Mouse (Mus musculus) forebrain, embryonic 15.5 days (tissue): ENCODE results near the gene Arpc1a. TPM values are rescaled to one million over a fixed set of nuclear protein-coding genes. Genes with fewer than 3 reads are reported as not detected.
"Not testable (repeated sequence)": the region's sequence is repeated elsewhere in the genome, so short reads cannot be mapped to it uniquely, and the experiment has no call there.

Experiments
- ATAC-seq: fragments of 200-750 bp; cut with Nextera tagmentation; replicated peaks from 2 replicates; pipeline ENCODE4 v1.8.0; 2017; ENCODE audit warnings: mild to moderate bottlenecking, moderate TSS enrichment, moderate library complexity
- H3K27ac ChIP-seq: fragments of 300-500 bp; sonication (generic); replicated peaks from 2 replicates; pipeline ENCODE4 v1.5.1; 2015; ENCODE audit warnings: mild to moderate bottlenecking, inconsistent platforms
- H3K27me3 ChIP-seq: fragments of 300-500 bp; sonication (generic); 2 replicates; pipeline ENCODE4 v1.6.1; 2015; ENCODE audit warnings: inconsistent platforms
- H3K36me3 ChIP-seq: fragments of 300-500 bp; sonication (generic); 2 replicates; pipeline ENCODE4 v1.6.1; 2015; ENCODE audit warnings: mild to moderate bottlenecking, inconsistent platforms
- H3K4me1 ChIP-seq: fragments of 300-500 bp; sonication (generic); 2 replicates; pipeline ENCODE4 v1.6.1; 2015; ENCODE audit warnings: inconsistent platforms
- H3K4me2 ChIP-seq: fragments of 300-500 bp; sonication (generic); replicated peaks from 2 replicates; pipeline ENCODE4 v1.6.1; 2015; ENCODE audit warnings: mild to moderate bottlenecking, inconsistent platforms
- H3K4me3 ChIP-seq: fragments of 300-500 bp; sonication (generic); 2 replicates; pipeline ENCODE4 v1.5.1; 2015; ENCODE audit warnings: mild to moderate bottlenecking, inconsistent platforms
- H3K9ac ChIP-seq: fragments of 300-500 bp; sonication (generic); replicated peaks from 2 replicates; pipeline ENCODE4 v1.6.1; 2015; ENCODE audit warnings: mild to moderate bottlenecking, inconsistent platforms
- H3K9me3 ChIP-seq: fragments of 300-500 bp; sonication (generic); 2 replicates; pipeline ENCODE4 v1.6.1; 2016; ENCODE audit warnings: inconsistent platforms
- WGBS: fragments of 180-500 bp; shearing (Covaris S2); methylation state at CpG from one replicate; pipeline ENCODE4 v1.1.7; 2015; ENCODE audit warnings: mixed read lengths; 5-methylcytosine and 5-hydroxymethylcytosine counted together
- polyA plus RNA-seq: library from polyadenylated mRNA; unstranded; fragments of >200 nt; fragmentation: Nextera tagmentation; extraction: Ambion mirVana; gene quantifications from 2 replicates; pipeline ENCODE4 v1.2.1, GENCODE M21; 2015

The Arpc1a gene
- polyA plus RNA-seq, result 246 and 258 TPM in 2 replicates

DNA sequence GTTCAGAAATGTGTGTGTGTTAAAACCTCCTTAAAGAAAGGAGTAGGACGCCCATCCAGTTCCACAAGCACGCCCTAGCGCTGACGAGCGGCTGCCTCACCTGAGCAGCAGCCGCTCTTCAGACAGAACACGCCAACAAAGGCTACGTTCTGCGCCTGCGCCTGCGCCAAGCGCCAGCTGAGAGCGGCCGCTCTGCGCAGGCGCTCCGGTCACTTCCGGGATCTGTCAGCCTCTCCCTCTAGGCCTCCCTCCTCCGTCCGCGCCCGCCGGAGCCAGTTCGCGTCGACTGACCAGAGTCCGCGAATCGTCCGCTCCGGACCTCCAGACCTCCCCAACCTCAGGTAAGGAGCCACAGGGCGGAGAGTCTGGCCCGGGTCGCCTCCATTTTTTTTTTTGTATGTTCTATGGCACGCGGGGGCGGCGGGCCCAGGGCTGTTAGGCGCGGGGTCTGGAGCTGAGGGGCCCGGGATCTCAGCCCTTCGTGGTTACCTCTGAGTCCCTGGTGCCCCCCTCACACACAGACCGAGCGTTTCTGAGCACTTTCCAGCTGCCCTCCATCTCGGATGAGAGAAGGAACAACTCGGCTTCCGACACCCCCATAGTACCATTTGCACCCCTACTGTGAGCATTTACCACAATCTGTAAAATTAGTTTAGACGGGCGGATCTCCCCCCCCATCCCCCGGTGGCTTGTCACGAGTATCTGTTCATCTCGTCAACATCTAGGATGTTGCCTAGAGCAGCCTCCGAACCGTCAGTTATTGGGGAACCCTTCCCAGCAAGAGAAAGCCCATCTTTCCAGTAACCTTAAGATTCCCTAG is at the start of gene Arpc1a, which contains the start of gene Kpna7:
TSS of gene Arpc1a (plus strand) at position 199 of the 820 bp plus-strand sequence.
TSS of gene Kpna7 (minus strand) at position 399 of the 820 bp plus-strand sequence.
- Histone ChIP-seq H3K9me3 (no peaks in the 10 kb centered on the region), H3K36me3 (0 out of 2 replicates have a peak, but pooled peaks cover 4% of the 10 kb centered on the region), H3K27ac (peak within 1 kb of the TSS; percentile 91), H3K4me3 (peak within 1 kb of the TSS; percentile 71), H3K27me3 (no peaks in the 10 kb centered on the region), H3K4me2 (peak within 1 kb of the TSS; percentile 85), H3K9ac (peak within 1 kb of the TSS; percentile 90), H3K4me1 (peaks cover 11% of the 10 kb centered on the region)
- 1% methylated on average over 54 of the region's 54 CpGs for WGBS
- peak; percentile 98 for ATAC-seq

DNA sequence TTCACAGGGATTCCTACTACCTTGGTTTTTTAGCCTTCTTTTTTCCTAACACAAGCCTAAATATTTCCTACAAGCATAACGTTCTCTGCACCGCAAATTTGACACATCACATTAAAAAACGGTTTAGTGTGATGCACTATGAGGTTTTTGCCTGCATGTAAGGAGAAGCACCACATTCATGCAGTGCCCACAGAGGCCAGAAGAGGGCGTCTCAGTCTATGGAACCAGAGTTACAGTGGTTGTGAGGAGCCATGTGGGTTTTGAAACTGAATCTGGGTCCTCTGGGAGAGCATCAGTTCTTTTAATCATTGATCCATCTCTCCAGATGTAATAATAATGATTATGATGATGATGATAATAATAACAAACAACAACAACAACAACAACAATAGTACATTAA is 42.0 kb upstream of the Arpc1a start:
- WGBS, result 45% methylated on average over 4 of the region's 4 CpGs
- Histone ChIP-seq H3K36me3 (no peaks in the 10 kb centered on the region), H3K27me3 (no peaks in the 10 kb centered on the region), H3K4me2 (no peak overlapping the region), H3K4me3 (no peak overlapping the region), H3K4me1 (no peaks in the 10 kb centered on the region), H3K9ac (no peak overlapping the region), H3K27ac (no peak overlapping the region), H3K9me3 (no peaks in the 10 kb centered on the region)
- ATAC-seq, result no peak

DNA sequence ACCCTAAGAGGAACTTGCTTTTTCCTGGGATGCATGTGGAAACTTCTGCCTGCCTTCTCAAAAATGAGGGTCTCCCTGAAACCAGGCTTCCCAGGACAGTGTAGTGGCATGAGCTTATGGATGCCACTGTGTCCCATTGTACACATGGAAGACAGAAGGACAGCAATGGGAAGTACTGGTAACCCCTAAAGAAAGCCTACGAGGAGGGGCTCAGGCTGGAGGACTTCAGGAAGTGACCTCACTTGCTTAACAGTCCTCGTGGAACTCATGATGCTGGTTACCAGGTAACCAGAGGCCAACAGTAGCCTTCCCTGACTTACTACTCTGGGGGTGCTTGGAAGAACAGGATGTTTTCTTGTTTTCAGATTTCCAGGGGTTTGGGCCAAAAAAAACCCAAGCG is 40.9 kb upstream of the Arpc1a start, which contains the start of gene 1700018F24Rik:
TSS of gene 1700018F24Rik (plus strand) at position 301 of the 400 bp plus-strand sequence.
- H3K36me3 ChIP-seq, H3K27me3 ChIP-seq, H3K4me1 ChIP-seq, H3K4me2 ChIP-seq, H3K27ac ChIP-seq, H3K9ac ChIP-seq, H3K4me3 ChIP-seq, ATAC-seq, H3K9me3 ChIP-seq: not testable (repeated sequence)
- 68% methylated on average over 3 of the region's 3 CpGs for WGBS

DNA sequence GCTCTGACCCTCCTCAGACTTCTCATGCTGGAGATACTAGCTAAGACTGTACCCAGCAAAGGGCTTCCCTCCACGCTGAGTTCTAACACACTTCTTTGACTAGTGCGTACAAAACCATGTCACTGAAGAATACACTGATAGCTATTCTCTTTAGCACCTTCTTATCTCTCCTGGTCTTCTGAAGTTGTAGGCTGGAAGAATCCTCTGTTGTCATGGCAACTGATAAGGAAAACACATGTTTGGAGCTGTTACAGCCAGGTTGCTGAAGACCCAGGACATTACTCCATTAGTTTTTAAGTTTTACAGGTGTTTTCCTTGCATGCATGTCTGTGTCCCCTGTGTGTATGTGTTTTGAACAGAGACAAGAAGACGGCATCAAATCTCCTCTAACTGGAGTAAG is 29.4 kb upstream of the Arpc1a start:
- not testable (repeated sequence) for H3K36me3 ChIP-seq, H3K4me3 ChIP-seq, H3K27ac ChIP-seq, ATAC-seq, H3K27me3 ChIP-seq, H3K9me3 ChIP-seq, H3K4me1 ChIP-seq, H3K4me2 ChIP-seq, H3K9ac ChIP-seq
- 91% methylated on average over 3 of the region's 3 CpGs for WGBS

DNA sequence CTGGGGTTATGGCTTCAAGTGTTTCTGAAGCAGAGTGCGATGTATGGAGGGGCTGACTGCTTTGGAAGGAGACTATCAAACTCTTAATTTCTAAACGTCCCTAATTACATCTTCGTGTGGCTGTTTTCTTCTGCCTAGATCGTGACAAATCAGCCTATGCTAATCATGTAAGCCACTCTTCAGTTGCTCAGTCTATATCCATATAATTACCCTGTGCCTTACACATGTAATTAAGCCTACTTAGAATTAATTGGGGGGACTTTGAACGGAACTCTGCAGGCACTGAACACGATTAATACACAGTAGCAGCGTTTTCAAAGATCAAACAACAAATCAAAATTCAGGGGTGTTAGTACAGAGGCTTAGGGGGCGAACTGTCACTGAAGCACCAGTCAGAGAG is 25.7 kb upstream of the Arpc1a start:
- H3K4me3 ChIP-seq, result no peak overlapping the region
- ATAC-seq, result no peak
- WGBS, result 23% methylated on average over 8 of the region's 8 CpGs
- no peaks in the 10 kb centered on the region for H3K9me3 ChIP-seq
- no peaks in the 10 kb centered on the region for H3K27me3 ChIP-seq
- H3K27ac ChIP-seq, result no peak overlapping the region
- H3K4me2 ChIP-seq, result no peak overlapping the region
- no peaks in the 10 kb centered on the region for H3K36me3 ChIP-seq
- H3K9ac ChIP-seq, result no peak overlapping the region
- H3K4me1 ChIP-seq, result peaks cover 9% of the 10 kb centered on the region

DNA sequence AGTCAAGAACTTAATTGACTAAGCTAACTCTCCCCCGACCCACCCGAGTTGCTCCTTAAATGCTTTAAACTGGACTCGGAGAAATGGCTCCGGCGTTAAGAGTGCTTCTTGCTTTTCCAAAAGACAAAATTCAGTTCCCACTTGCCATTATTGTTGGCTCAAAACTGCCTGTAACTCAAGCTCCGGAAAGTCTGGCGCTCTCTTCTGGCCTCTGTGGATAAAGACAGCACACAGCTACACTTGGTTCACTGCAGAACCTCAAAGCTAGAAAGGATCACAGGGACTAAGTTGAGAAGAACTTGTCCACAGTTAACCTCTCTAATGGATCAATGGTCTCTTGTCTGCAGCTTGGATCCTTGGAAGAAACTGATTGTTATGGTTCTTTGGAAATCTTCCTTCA is 24.9 kb upstream of the Arpc1a start:
- H3K36me3 ChIP-seq, result no peaks in the 10 kb centered on the region
- H3K9ac ChIP-seq, result no peak overlapping the region
- no peak for ATAC-seq
- H3K4me1 ChIP-seq, result peaks cover 9% of the 10 kb centered on the region
- WGBS, result 87% methylated on average over 7 of the region's 7 CpGs
- no peaks in the 10 kb centered on the region for H3K27me3 ChIP-seq
- H3K4me3 ChIP-seq, result no peak overlapping the region
- no peak overlapping the region for H3K4me2 ChIP-seq
- no peaks in the 10 kb centered on the region for H3K9me3 ChIP-seq
- H3K27ac ChIP-seq, result no peak overlapping the region

DNA sequence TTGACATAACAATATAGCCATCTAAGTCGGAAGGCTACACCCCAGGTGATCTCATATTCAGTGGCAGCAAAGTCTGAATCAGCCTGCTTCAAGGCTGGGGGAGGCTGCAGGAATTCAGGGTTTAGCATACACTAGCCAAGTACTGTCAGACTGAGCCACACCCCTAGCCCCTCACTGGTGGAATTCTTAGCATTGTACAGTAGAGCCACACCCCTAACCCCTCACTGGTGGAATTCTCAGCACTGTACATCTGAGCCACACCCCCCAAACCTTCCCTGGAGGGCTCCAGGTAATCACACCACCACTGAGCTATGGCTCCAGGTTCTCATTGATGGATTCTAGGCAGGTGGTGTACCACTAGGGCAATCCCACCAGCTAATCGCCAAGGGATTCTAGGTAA is 24.1 kb upstream of the Arpc1a start:
- H3K4me2 ChIP-seq, result no peak overlapping the region
- no peaks in the 10 kb centered on the region for H3K27me3 ChIP-seq
- no peak overlapping the region for H3K9ac ChIP-seq
- 84% methylated on average over 2 of the region's 2 CpGs for WGBS
- H3K9me3 ChIP-seq, result no peaks in the 10 kb centered on the region
- peaks cover 9% of the 10 kb centered on the region for H3K4me1 ChIP-seq
- no peaks in the 10 kb centered on the region for H3K36me3 ChIP-seq
- no peak for ATAC-seq
- no peak overlapping the region for H3K27ac ChIP-seq
- no peak overlapping the region for H3K4me3 ChIP-seq

DNA sequence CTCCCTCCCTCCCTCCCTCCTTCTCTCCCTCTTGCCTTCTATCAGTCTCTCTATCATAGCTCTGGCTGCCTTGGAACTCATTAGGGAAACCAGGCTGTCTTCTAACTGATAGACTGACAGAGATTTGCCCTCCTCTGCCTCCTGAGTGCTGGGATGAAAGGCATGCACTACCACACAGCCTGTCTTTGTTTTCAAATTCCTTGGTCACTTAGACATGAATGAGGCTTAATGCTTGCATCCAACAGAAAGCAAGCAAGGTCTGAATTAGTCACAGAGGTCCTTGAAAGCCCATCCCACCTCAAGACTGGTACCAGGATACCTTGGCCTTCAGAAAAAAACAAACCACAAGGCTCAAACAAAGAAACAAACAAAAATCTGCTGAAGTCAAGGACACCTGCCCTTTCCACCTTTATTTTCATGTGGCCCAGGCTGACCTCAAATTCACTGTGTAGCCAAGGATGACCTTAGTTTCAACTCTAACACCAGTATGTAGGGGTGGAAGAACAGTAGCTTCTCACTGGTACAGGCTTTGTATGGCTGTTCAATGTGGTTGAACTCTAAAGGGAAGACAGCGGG is 18.8 kb upstream of the Arpc1a start:
- H3K4me1 ChIP-seq, result no peaks in the 10 kb centered on the region
- 97% methylated on average over 1 of the region's 1 CpGs for WGBS
- no peak overlapping the region for H3K9ac ChIP-seq

DNA sequence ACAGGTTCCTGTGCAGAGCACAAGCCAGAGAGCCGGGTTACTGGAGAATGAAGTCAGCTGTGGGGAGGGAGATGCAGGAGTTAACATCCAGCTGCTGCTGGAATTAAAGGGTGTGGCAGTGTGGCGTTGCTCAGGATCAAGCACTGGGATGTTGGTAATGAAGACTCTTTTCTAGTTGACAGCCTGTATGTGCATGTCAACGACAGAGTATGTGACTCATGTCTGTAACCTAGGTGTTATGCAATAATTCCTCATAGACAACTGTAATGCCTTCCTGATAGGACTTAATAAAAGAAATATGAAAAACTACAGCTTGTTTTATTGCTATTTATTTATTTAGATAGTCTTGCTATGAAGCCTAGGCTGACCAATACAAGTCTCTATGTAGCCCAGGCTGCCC is 14.8 kb upstream of the Arpc1a start:
- H3K27me3 ChIP-seq, result no peaks in the 10 kb centered on the region
- WGBS, result 71% methylated on average over 3 of the region's 3 CpGs
- no peak overlapping the region for H3K27ac ChIP-seq
- H3K4me1 ChIP-seq, result no peaks in the 10 kb centered on the region
- H3K36me3 ChIP-seq, result no peaks in the 10 kb centered on the region
- H3K9me3 ChIP-seq, result no peaks in the 10 kb centered on the region
- H3K4me3 ChIP-seq, result no peak overlapping the region
- H3K4me2 ChIP-seq, result no peak overlapping the region
- H3K9ac ChIP-seq, result no peak overlapping the region
- no peak for ATAC-seq

More for the DNA sequence above, 18.8 kb upstream of the Arpc1a start:
- Histone ChIP-seq H3K4me2 (no peak overlapping the region), H3K27ac (no peak overlapping the region), H3K27me3 (no peaks in the 10 kb centered on the region), H3K4me3 (no peak overlapping the region), H3K9me3 (no peaks in the 10 kb centered on the region), H3K36me3 (no peaks in the 10 kb centered on the region)
- no peak for ATAC-seq

DNA sequence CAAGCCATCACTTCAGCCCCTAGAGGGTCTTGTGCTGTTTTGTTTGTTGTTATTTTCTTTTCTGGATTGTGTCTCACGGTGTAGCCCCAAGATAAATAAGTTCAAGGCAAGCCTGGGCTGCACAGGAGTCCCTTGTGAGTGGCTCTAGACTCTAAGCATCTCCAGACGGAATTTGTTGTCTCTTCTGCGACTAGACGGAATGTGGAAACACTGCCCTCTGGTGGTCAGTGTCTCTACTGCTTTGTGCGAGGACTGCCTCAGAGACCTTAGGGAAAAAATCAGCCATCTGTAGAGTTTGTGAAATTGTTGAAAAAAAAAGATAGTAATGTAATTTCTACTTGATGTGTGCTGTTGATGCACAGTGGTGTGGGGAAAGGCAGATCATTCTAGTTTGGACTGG is 13.9 kb upstream of the Arpc1a start:
- Histone ChIP-seq H3K9me3 (no peaks in the 10 kb centered on the region), H3K9ac (no peak overlapping the region), H3K36me3 (no peaks in the 10 kb centered on the region), H3K4me3 (no peak overlapping the region), H3K27ac (no peak overlapping the region), H3K4me1 (no peaks in the 10 kb centered on the region), H3K4me2 (no peak overlapping the region), H3K27me3 (no peaks in the 10 kb centered on the region)
- 0% methylated on average over 5 of the region's 5 CpGs for WGBS
- ATAC-seq, result peak; percentile 60

DNA sequence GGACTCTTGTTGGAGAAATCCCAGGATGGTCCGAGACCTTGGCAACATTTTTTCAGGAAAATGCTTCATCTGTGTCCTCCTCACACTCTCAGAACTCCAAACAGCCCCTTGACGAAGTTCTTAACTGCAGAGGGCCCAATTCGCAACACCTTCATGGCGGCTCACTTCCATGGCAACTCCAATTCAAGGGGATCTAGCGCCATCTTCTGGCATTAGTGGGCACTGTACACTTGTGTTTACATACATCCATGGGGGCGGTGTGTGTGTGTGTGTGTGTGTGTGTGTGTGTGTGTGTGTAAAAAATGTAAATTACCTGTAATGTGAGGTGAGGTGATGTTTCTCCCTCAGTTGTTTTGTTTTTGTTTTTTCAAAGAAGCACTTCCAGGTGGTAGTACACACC is 12.3 kb upstream of the Arpc1a start:
- WGBS, result 57% methylated on average over 6 of the region's 6 CpGs
- Histone ChIP-seq H3K27ac (no peak overlapping the region), H3K27me3 (no peaks in the 10 kb centered on the region), H3K9me3 (no peaks in the 10 kb centered on the region), H3K9ac (no peak overlapping the region), H3K4me2 (no peak overlapping the region), H3K36me3 (no peaks in the 10 kb centered on the region), H3K4me3 (no peak overlapping the region), H3K4me1 (no peaks in the 10 kb centered on the region)
- no peak for ATAC-seq

DNA sequence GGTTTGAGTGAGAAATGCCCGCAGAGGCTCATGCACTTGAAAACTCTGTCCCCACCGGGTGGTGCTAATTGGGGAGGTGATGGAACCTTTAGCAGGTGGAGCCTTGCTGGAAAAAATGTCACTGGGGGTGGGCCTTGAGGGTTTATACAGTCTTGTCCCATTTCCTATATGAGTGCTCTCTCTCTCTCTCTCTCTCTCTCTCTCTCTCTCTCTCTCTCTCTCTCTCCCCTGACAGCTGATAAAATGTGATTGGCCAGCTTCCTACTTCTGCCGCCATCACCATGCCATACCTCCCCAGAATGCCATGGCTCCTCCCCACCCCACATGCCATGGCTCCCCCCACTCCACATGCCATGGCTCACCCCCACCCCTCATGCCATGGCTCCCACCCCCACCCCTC is 8.5 kb upstream of the Arpc1a start:
- ATAC-seq, result no peak
- H3K36me3 ChIP-seq, result no peaks in the 10 kb centered on the region
- no peaks in the 10 kb centered on the region for H3K4me1 ChIP-seq
- H3K27ac ChIP-seq, result no peak overlapping the region
- no peaks in the 10 kb centered on the region for H3K9me3 ChIP-seq
- WGBS, result 51% methylated on average over 3 of the region's 3 CpGs
- no peaks in the 10 kb centered on the region for H3K27me3 ChIP-seq
- H3K4me2 ChIP-seq, result no peak overlapping the region
- H3K9ac ChIP-seq, result no peak overlapping the region
- no peak overlapping the region for H3K4me3 ChIP-seq
